Mouse (Mus musculus): ENCODE results near the gene Mcts2. TPM values are rescaled to one million over a fixed set of nuclear protein-coding genes. Genes with fewer than 3 reads are reported as not detected.

Mcts2 gene
- polyA plus RNA-seq, 1 experiment from 2014 or later, result 40.3 TPM

- Histone ChIP-seq H3K27ac (no peak overlapping the region), H3K4me3 (no peak overlapping the region)
- 90% methylated on average over 6 of the region's 6 CpGs for WGBS
These were observed 29.5 kb downstream of the Mcts2 start for GRCm38 (mm10) chr2:152716241-152716772.

GRCm38 (mm10) chr2:152717652-152718051 is 30.8 kb downstream of the Mcts2 start:
- Histone ChIP-seq H3K4me1 (peaks cover 24% of the 10 kb centered on the region), H3K27me3 (ENCODE audit: poor library complexity, severe bottlenecking) (peaks cover 4% of the 10 kb centered on the region), H3K36me3 (replicated peaks) (no peaks in the 10 kb centered on the region), H3K9me3 (no peaks in the 10 kb centered on the region), H3K27ac (peak overlapping the region; percentile 76), H3K4me3 (no peak overlapping the region)
- DNase-seq (ENCODE audit: extremely low spot score, low spot score), result no peak
- WGBS, result 71% methylated on average over 11 of the region's 11 CpGs

More at GRCm38 (mm10) chr2:152716241-152716772, 29.5 kb downstream of the Mcts2 start:
- no peaks in the 10 kb centered on the region for H3K9me3 ChIP-seq
- no peaks in the 10 kb centered on the region for H3K27me3 ChIP-seq (ENCODE audit: poor library complexity, severe bottlenecking)
- H3K36me3 ChIP-seq (replicated peaks), result no peaks in the 10 kb centered on the region
- no peak for DNase-seq (ENCODE audit: extremely low spot score, low spot score)
- H3K4me1 ChIP-seq, result peaks cover 24% of the 10 kb centered on the region

- Histone ChIP-seq H3K27ac (peak overlapping the region; percentile 76), H3K27me3 (ENCODE audit: poor library complexity, severe bottlenecking) (peaks cover 8% of the 10 kb centered on the region), H3K36me3 (replicated peaks) (no peaks in the 10 kb centered on the region), H3K9me3 (no peaks in the 10 kb centered on the region), H3K4me3 (peak overlapping the region; percentile 1; the same call in 1 of the 2 replicates), H3K4me1 (peaks cover 24% of the 10 kb centered on the region)
- no peak for DNase-seq (ENCODE audit: extremely low spot score, low spot score)
- WGBS, result 29% methylated on average over 6 of the region's 6 CpGs
These were observed 31.2 kb downstream of the Mcts2 start for GRCm38 (mm10) chr2:152718076-152718475.

GRCm38 (mm10) chr2:152723651-152724331 is 37.0 kb downstream of the Mcts2 start:
- no peaks in the 10 kb centered on the region for H3K36me3 ChIP-seq (replicated peaks)
- H3K4me3 ChIP-seq, result peak overlapping the region; percentile 55
- no peak for DNase-seq (ENCODE audit: extremely low spot score, low spot score)
- WGBS, result 3% methylated on average over 37 of the region's 37 CpGs
- no peaks in the 10 kb centered on the region for H3K9me3 ChIP-seq
- peaks cover 49% of the 10 kb centered on the region for H3K4me1 ChIP-seq
- peak overlapping the region; percentile 84 for H3K27ac ChIP-seq
- H3K27me3 ChIP-seq (ENCODE audit: poor library complexity, severe bottlenecking), result peaks cover 40% of the 10 kb centered on the region

GRCm38 (mm10) chr2:152724332-152724723 is 37.5 kb downstream of the Mcts2 start:
- 68% methylated on average over 3 of the region's 3 CpGs for WGBS
- Histone ChIP-seq H3K27me3 (ENCODE audit: poor library complexity, severe bottlenecking) (peaks cover 40% of the 10 kb centered on the region), H3K9me3 (no peaks in the 10 kb centered on the region), H3K27ac (peak overlapping the region; percentile 84), H3K4me1 (peaks cover 54% of the 10 kb centered on the region), H3K4me3 (peak overlapping the region; percentile 55), H3K36me3 (replicated peaks) (no peaks in the 10 kb centered on the region)
- DNase-seq (ENCODE audit: extremely low spot score, low spot score), result no peak

- DNase-seq (ENCODE audit: extremely low spot score, low spot score), result no peak
- 76% methylated on average over 15 of the region's 15 CpGs for WGBS
- no peaks in the 10 kb centered on the region for H3K9me3 ChIP-seq
- H3K36me3 ChIP-seq (replicated peaks), result no peaks in the 10 kb centered on the region
- H3K4me3 ChIP-seq, result no peak overlapping the region
- H3K27ac ChIP-seq, result peak overlapping the region; percentile 17
- peaks cover 40% of the 10 kb centered on the region for H3K27me3 ChIP-seq (ENCODE audit: poor library complexity, severe bottlenecking)
- peaks cover 59% of the 10 kb centered on the region for H3K4me1 ChIP-seq
These were observed 38.4 kb downstream of the Mcts2 start for GRCm38 (mm10) chr2:152725178-152725750.

DNA sequence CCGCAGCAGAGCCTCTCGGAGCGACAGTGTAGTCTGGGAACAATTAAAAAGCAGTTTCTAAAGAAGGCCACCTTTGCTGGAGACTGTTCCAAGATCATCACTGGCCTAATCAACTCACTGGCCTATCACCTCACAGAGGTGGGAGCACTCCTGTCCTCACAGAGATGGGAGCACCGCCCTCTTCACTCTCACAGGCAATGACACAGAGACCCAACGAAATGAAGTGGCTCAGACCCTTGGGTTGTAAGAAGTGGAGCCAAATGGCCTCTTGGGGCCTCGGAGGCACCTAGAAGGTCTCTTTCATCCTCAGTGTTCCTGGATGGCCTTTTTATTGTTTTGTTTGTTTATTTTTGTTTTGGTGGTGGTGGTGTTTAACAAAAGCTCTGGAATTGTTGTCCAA is 39.4 kb downstream of the Mcts2 start:
- DNase-seq (ENCODE audit: extremely low spot score, low spot score), result no peak
- peaks cover 40% of the 10 kb centered on the region for H3K27me3 ChIP-seq (ENCODE audit: poor library complexity, severe bottlenecking)
- no peaks in the 10 kb centered on the region for H3K36me3 ChIP-seq (replicated peaks)
- H3K4me3 ChIP-seq, result no peak overlapping the region
- peak overlapping the region; percentile 46; the same call in 1 of the 2 replicates for H3K27ac ChIP-seq
- H3K4me1 ChIP-seq, result peaks cover 61% of the 10 kb centered on the region
- no peaks in the 10 kb centered on the region for H3K9me3 ChIP-seq
- 88% methylated on average over 6 of the region's 6 CpGs for WGBS

- Histone ChIP-seq H3K27ac (peak overlapping the region; percentile 68), H3K4me1 (peaks cover 61% of the 10 kb centered on the region), H3K9me3 (no peaks in the 10 kb centered on the region), H3K27me3 (ENCODE audit: poor library complexity, severe bottlenecking) (peaks cover 40% of the 10 kb centered on the region), H3K36me3 (replicated peaks) (no peaks in the 10 kb centered on the region), H3K4me3 (no peak overlapping the region)
- WGBS, result 74% methylated on average over 6 of the region's 6 CpGs
- DNase-seq (ENCODE audit: extremely low spot score, low spot score), result no peak
These were observed 40.0 kb downstream of the Mcts2 start for GRCm38 (mm10) chr2:152726751-152727335.

DNA sequence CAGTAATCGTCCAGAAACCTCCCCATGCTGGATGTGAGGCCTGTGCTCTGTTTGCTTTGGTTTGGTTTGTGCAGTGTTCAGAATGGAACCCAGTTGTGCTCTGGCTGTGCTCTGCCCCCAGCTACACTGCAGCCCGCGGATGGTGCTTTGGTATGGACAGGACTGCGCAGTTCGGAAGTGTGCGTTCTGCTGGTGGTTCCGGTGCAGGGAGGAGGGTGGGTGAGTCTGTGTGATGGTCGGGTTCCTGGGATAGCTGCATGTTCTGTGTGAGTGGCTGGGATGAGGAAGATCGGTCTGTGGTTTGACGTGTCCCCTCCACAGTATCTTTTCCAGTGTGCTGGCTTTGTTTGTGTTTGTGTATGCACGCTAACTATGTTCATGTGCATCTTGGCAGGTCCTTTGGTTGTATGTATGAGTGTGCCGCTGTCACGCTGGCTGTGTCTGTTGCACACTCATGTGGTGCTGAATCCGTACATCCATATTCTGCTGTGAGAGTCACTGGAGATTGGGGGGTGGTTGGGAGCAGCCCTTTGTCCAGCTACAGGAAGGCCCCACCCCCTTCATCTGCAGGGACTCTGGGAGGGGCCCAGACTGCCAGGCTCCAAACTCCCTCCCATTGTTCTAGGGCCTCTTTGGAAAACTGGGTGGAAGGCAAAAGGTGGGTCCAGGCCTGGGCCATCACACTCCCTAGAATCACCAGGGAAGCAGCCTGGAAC is 41.1 kb downstream of the Mcts2 start:
- DNase-seq (ENCODE audit: extremely low spot score, low spot score), result no peak
- peaks cover 32% of the 10 kb centered on the region for H3K27me3 ChIP-seq (ENCODE audit: poor library complexity, severe bottlenecking)
- H3K4me1 ChIP-seq, result peaks cover 61% of the 10 kb centered on the region
- no peaks in the 10 kb centered on the region for H3K36me3 ChIP-seq (replicated peaks)
- H3K27ac ChIP-seq, result peak overlapping the region; percentile 79
- H3K9me3 ChIP-seq, result no peaks in the 10 kb centered on the region
- no peak overlapping the region for H3K4me3 ChIP-seq
- 87% methylated on average over 14 of the region's 14 CpGs for WGBS

DNA sequence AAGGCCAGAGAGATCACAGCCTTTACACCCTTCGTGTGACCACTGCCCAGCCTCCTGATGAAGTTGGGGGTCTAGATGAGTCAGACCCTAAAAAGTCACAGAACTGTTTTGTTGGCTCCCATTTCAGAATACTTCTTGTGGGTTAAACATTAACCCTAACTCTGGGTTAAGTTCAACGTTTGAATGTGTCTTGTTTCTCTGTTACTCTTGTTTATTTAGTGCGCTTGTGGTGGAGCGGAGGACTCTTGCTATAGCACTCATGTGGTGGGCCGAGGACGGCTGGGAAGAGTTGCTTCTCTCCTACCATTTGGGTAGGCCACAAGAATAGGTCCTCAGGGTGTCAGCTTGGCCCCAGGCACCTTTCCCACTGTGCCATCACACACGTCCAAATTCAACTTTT is 41.8 kb downstream of the Mcts2 start:
- H3K4me3 ChIP-seq, result no peak overlapping the region
- H3K9me3 ChIP-seq, result no peaks in the 10 kb centered on the region
- H3K4me1 ChIP-seq, result peaks cover 59% of the 10 kb centered on the region
- no peaks in the 10 kb centered on the region for H3K36me3 ChIP-seq (replicated peaks)
- DNase-seq (ENCODE audit: extremely low spot score, low spot score), result no peak
- 84% methylated on average over 7 of the region's 7 CpGs for WGBS
- peaks cover 26% of the 10 kb centered on the region for H3K27me3 ChIP-seq (ENCODE audit: poor library complexity, severe bottlenecking)
- H3K27ac ChIP-seq, result peak overlapping the region; percentile 79

DNA sequence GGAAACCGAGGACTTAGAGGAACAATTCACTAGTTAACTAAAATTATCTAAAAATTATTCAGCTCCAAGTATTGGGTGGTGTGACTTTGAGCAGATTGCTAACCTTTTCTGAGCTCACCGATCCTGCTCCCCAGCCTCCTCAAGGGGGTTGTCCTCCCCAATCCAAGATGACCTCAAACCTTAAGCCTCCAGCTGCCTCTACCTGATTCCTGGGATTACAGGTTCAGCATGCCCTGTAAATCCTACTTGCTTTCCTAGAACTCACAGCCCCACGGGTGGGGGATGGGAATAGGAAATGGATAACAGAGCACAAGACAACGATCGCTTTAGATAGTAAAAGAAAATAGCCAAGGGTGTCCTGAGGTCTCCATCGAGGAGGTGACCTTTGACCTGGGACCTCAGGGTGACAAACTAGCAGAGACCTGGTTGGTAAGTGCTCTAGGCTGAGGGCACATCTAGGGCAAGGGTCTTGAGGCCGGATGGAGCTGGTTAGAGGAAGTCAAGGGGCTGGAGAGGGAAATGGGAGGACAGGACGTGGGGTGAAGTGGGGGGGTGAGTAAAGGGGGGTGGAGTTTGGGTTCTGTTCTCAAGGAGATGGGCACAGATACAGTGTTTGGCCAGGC is 42.3 kb downstream of the Mcts2 start:
- 55% methylated on average over 8 of the region's 8 CpGs for WGBS
- no peaks in the 10 kb centered on the region for H3K9me3 ChIP-seq
- H3K4me1 ChIP-seq, result peaks cover 56% of the 10 kb centered on the region
- no peaks in the 10 kb centered on the region for H3K36me3 ChIP-seq (replicated peaks)
- peaks cover 24% of the 10 kb centered on the region for H3K27me3 ChIP-seq (ENCODE audit: poor library complexity, severe bottlenecking)
- H3K27ac ChIP-seq, result peak overlapping the region; percentile 79
- no peak for DNase-seq (ENCODE audit: extremely low spot score, low spot score)
- H3K4me3 ChIP-seq, result no peak overlapping the region

DNA sequence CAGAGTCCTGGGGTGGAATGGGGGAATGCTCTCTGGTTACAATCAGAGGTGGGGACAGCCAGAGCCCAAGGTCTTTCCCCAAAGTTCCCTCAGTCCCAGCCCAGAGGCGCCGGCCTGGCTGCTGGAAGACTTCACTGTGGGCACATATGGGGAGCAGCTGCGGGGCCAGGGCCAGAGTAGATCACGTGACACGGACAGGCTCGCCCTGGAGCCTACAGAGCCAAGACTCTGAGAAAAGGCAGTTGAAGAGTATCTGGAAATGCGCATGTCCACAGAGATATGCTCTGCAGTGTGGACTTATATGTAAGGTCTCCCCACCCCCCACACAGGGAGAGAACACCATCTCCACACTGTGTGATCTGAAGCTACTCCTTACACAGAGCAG is 42.8 kb downstream of the Mcts2 start:
- Histone ChIP-seq H3K27me3 (ENCODE audit: poor library complexity, severe bottlenecking) (peaks cover 20% of the 10 kb centered on the region), H3K27ac (peak overlapping the region; percentile 79), H3K36me3 (replicated peaks) (no peaks in the 10 kb centered on the region), H3K4me1 (peaks cover 56% of the 10 kb centered on the region), H3K4me3 (no peak overlapping the region), H3K9me3 (no peaks in the 10 kb centered on the region)
- WGBS, result 45% methylated on average over 7 of the region's 7 CpGs
- DNase-seq (ENCODE audit: extremely low spot score, low spot score), result no peak
